Mouse (Mus musculus) C2C12 (cell line): ENCODE measurements around the gene Cdk19.

Source experiments
- CTCF ChIP-seq: IDR thresholded peaks from one replicate; pipeline ENCODE4 v1.5.1; 2011; ENCODE audit not compliant: control insufficient read depth, insufficient read depth, insufficient read length
- MAX ChIP-seq: IDR thresholded peaks from one replicate; pipeline ENCODE4 v1.6.1; 2011; ENCODE audit warnings: mild to moderate bottlenecking, control low read depth

DNA sequence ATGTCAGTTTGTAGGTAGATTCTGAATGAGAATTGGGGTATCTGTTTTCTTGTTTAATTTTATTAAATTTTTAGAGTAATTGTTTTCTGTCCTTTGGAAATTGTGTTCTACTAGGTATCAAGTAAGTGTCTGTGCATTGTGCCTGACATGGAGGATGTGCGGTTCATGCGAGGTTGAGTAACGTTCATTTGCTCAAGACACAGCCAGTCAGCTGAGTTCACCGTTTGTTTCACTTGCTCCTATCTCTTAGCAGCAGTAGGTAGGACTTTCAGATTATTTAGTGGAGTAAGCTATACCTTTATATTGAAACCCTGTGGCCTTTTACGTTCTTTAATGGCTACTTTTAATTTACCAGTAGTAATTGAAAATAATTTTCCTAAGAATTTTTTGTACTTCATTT is 34.4 kb downstream of the Cdk19 start:
- TF ChIP-seq CTCF (no peak), MAX (no peak)
